Mouse (Mus musculus): ENCODE measurements around the gene H2al1a.
"Not testable (repeated sequence)": the region's sequence is repeated elsewhere in the genome, so short reads cannot be mapped to it uniquely, and the experiment has no call there.

Gene H2al1a

DNA sequence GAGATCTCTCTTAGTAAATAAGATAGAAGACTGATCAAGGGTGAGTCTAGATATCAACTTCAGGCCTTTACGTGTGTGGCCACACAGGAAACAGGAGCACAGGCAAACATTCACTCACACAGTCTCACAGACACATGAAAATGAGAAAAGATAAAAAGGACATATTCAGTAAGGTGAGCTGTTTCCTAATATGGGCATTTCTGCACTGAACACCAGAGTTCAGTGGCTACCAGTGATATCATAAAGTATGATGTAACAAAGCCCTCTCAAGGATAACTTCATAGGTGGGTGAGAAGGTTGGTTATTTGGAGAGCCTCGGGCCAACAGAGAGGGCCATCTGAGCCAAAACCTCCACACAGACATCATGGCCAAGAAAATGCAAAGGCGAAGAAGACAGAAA, at the start of gene H2al1a:
H2al1a (plus strand) TSS at position 301 of the 400 bp plus-strand sequence.
- not testable (repeated sequence) for DNase-seq (ENCODE audit: low spot score in 2 of 2)

DNA sequence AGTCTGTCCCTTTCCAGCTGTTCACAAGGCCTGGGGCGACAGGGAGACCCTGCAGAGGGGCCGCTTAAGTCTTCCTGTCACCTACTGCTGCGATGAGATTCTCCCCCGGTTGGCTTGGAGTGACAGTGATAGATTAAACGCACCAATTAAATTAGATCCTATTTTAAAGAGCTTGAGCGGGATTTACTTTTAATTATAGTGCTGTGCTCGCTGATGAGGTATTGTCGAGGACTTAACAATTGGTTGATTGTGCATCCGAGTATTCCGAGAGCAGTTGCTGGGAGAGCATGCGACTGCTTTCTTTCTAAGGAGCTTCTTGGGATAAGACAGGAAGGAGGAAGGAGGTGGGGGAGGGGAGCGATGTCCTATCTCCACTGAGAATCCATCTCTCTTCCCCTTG, 48.9 kb upstream of the H2al1a start:
- no peak for DNase-seq (ENCODE audit: low spot score in 2 of 2)

DNA sequence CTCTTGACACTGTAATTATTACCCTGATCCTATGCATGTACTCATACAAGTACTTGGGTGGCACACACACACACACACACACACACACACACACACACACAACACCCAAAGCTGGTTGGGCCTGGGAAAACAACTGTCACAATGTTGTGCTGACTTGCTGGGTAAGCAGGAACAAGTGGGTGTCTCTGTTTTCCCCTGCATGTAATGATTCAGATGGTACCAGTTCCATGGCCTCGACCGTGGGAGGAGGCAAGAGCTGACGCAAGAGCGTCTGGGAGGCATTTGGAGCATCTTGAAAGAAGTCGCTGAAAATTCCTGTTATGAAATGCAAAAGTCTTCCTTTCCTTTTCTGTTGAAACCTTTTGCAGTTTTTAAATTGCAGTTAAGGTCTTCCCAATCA, 45.0 kb upstream of the H2al1a start:
- no peak for DNase-seq (ENCODE audit: low spot score in 2 of 2)

DNA sequence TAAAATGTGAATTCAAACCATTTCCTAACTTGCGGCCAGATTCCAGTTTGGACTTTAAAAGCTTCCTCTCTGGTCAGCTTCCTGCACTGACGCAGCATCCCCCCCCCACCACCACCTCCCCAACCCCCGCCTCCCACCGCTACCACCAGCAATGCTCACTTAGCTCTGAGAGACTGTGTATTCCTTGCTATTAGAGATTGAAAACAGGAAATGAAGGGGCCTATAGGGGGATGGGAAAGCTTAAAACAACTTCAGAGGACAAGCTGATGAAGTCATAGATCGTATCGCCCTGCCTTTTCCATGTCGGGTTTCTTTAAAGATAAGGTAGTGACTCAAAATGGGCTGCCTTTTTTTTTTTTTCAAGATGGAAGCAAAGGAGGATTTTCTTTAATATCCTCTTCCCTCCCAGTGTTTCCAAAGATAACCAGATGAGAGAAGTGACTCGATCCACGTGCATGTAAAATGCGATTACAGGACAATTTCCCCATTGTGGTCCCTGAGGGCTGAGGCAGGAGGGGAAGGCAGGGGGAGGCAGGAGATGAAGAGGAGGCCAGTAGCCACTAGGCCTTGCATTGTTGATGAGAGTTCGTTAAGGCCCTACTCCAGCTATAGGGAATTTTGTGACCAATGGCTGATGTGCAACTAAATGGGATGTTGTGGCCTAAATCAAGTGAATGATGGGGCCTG, 44.4 kb upstream of the H2al1a start:
- DNase-seq (ENCODE audit: low spot score in 2 of 2) = no peak

DNA sequence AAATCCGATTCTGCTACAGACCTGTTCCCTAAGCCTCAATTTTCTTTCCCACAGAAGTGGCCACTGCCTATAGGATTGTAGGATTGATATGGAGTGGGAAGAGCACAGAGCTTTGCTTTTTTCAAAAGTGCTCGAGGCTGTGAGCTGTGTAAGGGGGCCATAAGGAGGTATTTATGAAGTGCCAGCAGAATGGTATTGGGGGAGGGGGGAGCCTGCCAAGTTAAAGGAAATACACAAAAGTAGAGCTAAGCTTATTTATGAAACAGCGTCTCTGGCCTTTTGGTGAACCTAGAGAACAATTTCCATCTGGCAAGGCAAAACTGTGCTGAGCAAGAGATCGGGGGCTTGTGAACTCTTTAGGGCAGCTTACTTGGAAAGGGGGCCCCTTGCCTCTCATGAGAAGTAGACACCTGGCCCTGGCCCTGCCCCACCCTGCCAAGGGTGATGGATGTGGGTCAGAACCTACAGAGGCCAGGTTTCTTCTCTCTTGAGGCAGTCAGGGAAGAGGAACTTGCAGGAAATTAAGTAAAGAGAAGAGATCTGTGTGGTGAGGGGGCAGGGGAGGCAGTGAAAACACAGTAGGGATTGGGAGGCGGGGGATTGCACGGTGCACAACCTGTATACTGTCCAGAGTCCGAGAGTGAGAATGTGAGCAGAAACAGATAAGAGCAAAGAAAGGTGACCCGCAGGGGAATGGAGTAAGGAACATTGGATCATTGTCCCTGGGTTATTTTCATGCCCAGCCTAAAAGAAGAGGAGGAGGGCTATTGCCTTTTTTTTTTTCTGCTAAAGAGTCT, 43.3 kb upstream of the H2al1a start:
- no peak for DNase-seq (ENCODE audit: low spot score in 2 of 2)

DNA sequence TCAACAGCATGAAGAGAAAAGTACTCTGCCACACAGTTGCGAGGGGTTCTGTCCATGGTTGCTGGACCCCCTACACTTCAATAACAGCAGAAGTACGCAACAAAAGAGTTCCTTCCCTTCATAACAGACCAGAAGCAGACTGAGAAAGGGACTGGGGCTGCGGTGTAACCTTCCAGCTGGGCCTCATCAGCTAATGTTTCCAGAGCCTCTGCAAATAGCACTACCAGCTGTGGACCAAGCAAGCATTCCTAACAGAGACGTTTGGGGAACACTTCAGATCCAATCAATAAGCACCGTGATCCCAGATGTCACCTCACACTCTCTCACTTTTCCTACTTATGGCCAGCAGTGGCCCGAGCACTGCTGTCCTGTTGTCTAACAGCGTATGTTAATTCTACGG, 34.1 kb upstream of the H2al1a start:
- no peak for DNase-seq (ENCODE audit: low spot score in 2 of 2)

DNA sequence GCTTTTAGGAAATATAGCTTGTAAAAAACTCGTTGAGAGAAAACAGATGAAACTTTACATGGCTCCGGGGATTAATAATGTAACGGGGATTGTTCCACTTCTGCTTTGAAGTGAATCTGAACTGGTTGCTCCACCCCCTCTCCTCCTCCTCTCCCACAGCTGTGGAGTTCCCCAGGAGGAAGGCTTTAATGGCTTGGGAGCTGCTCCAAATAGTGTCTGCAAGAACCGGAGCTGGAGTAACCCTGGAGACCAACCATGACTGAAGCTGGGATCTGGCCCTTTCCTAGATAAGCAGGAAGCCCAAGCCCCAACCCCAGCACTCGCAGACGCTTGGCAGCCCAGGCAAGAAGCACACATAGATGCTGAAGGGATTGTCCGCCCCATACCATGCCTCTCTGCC, 31.3 kb upstream of the H2al1a start:
- DNase-seq (ENCODE audit: low spot score in 2 of 2) = no peak

DNA sequence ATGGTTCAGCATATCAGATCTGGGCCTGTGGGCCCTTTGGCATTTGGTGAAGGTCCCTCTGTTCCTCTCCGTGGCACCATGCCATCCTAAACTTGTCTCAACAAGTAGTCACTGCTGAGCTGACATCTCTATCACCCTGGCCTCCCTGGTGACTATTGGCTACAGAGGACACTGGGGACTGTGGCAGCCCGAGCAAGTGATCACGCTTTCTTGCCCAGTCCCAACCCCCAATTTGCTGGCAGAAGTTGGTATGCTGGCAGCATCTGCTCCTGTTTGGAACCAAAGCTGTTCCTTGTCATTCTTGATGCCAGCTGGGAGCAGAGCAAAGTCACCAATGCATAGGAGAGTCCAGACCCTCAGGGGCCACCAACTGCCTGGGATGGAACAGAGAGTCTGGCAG, 30.0 kb upstream of the H2al1a start:
- no peak for DNase-seq (ENCODE audit: low spot score in 2 of 2)

DNA sequence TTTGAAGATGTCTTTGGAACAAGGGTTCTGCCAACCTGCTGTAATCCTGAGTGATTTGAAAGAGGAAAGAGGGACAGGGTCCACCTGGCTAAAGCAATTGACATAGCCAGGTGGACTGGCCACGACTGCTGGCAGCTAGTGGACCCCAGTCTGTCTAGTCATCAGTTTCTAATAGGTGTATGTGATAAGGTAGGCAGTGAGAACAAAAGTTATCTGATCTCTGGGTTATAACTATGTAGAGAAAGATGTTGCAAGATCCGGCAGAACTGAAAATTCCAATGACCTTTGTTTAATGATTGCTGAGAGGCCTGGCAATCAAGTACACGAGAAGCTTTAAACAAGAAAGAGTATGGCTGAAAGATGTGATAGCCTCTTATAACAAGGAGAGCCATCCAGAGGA, 25.9 kb upstream of the H2al1a start:
- no peak for DNase-seq (ENCODE audit: low spot score in 2 of 2)

DNA sequence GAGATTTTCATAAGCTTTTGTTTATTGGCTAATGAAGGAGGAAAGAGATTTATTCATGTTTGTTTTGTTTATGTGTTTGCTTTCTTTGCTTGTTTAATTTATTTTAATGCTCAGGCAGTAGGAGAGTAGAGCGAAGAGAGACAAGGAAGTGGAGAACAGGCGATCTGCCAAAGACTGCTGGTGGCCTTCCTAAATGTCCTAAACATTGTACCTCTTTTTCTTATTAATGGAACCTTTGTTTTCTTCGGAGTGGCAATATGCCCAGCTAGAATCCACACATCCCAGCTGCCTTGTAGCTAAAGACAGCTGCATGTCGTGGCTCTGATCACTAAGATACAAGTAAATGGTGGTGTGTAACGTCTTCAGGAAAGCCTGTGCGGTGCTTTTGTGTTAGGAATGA, 22.0 kb upstream of the H2al1a start:
- DNase-seq (ENCODE audit: low spot score in 2 of 2) = no peak

DNA sequence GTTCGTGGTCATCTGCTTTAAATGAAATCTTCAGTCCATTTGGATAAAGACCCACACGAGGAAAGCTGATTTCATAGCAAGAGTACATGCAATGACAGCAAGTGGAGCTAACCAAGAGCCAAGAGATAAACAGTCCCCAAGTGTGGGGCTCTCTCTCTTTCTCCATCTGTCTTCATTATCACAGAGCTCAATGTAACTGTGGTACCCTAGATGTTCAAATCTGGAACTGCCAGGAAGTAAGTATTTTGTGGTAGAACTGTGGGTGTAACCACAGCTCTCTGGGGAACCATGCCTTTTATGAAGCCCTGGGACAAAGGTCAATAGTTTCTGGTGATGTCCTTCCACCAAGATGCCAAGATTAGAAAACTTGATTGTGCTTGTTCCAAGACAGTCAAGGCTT, 18.3 kb upstream of the H2al1a start:
- DNase-seq (ENCODE audit: low spot score in 2 of 2) = no peak

DNA sequence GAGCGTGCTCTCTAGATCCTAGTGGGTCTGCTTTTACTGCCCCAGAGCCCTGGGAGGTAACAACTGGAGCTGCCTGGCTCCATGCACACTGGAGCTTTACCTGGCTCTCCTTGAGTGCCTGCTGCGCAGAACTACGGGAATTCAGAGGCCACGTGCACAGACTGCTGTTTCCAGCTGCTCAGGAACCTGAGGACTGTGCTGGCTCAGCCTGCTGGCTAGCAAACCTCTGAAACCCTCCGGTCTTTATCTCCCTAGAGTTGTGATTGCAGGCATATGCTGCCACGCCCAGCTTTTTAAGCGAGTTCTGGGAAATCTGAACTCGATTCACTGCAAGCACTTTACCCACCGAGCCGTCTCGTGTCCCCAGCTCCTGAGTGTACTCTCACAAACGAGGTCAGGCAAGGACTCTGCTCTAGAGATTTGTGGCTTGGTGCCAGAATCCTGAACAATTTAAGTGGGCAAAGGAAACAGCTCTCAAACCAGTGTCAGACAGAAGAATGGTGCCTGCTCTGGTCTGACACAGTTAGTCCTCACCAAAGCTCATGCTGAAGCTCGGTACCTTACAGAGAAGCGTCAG, 10.7 kb upstream of the H2al1a start:
- DNase-seq (ENCODE audit: low spot score in 2 of 2) = no peak

DNA sequence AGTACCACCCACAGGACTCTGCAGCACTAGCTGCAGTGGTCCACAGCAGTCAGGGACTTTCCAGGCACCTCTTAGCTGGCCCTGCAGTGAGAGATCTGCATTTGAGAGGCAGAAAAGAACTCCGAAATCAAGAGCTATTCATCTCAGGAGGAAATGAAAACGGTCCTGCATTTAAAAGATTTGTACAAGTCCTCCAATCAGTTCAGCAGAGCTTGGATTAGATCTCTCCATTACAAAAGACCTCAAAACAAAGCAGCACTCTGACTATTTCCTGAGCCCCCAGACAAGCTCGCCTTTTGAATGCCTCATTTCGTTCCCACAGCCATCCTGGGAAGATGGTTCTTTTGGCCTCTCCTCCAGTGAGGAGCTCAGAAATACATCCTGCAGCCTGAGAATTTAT, 9.8 kb upstream of the H2al1a start:
- DNase-seq (ENCODE audit: low spot score in 2 of 2) = no peak

DNA sequence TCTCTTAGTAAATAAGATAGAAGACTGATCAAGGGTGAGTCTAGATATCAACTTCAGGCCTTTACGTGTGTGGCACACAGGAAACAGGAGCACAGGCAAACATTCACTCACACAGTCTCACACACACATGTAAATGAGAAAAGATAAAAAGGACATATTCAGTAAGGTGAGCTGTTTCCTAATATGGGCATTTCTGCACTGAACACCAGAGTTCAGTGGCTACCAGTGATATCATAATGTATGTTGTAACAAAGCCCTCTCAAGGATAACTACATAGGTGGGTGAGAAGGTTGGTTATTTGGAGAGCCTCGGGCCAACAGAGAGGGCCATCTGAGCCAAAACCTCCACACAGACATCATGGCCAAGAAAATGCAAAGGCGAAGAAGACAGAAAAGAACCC, 3.1 kb downstream of the H2al1a start, which contains the start of gene H2al1b:
H2al1b (plus strand) TSS at position 301 of the 400 bp plus-strand sequence.
- DNase-seq (ENCODE audit: low spot score in 2 of 2) = not testable (repeated sequence)

DNA sequence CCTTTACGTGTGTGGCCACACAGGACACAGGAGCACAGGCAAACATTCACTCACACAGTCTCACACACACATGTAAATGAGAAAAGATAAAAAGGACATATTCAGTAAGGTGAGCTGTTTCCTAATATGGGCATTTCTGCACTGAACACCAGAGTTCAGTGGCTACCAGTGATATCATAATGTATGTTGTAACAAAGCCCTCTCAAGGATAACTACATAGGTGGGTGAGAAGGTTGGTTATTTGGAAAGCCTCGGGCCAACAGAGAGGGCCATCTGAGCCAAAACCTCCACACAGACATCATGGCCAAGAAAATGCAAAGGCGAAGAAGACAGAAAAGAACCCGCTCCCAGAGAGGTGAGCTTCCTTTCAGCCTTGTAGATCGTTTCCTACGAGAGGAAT, 6.3 kb downstream of the H2al1a start, which contains the start of gene H2al1c:
H2al1c (plus strand) TSS at position 301 of the 400 bp plus-strand sequence.
- DNase-seq (ENCODE audit: low spot score in 2 of 2) = not testable (repeated sequence)

DNA sequence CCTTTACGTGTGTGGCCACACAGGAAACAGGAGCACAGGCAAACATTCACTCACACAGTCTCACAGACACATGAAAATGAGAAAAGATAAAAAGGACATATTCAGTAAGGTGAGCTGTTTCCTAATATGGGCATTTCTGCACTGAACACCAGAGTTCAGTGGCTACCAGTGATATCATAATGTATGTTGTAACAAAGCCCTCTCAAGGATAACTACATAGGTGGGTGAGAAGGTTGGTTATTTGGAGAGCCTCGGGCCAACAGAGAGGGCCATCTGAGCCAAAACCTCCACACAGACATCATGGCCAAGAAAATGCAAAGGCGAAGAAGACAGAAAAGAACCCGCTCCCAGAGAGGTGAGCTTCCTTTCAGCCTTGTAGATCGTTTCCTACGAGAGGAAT, 9.5 kb downstream of the H2al1a start, which contains the start of gene H2al1d:
H2al1d (plus strand) TSS at position 301 of the 400 bp plus-strand sequence.
- not testable (repeated sequence) for DNase-seq (ENCODE audit: low spot score in 2 of 2)

DNA sequence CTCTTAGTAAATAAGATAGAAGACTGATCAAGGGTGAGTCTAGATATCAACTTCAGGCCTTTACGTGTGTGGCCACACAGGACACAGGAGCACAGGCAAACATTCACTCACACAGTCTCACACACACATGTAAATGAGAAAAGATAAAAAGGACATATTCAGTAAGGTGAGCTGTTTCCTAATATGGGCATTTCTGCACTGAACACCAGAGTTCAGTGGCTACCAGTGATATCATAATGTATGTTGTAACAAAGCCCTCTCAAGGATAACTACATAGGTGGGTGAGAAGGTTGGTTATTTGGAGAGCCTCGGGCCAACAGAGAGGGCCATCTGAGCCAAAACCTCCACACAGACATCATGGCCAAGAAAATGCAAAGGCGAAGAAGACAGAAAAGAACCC, 12.6 kb downstream of the H2al1a start, which contains the start of gene H2al1e:
H2al1e (plus strand) TSS at position 301 of the 400 bp plus-strand sequence.
- not testable (repeated sequence) for DNase-seq (ENCODE audit: low spot score in 2 of 2)

DNA sequence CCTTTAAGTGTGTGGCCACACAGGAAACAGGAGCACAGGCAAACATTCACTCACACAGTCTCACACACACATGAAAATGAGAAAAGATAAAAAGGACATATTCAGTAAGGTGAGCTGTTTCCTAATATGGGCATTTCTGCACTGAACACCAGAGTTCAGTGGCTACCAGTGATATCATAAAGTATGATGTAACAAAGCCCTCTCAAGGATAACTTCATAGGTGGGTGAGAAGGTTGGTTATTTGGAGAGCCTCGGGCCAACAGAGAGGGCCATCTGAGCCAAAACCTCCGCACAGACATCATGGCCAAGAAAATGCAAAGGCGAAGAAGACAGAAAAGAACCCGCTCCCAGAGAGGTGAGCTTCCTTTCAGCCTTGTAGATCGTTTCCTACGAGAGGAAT, 15.8 kb downstream of the H2al1a start, which contains the start of gene H2al1f:
H2al1f (plus strand) TSS at position 301 of the 400 bp plus-strand sequence.
- not testable (repeated sequence) for DNase-seq (ENCODE audit: low spot score in 2 of 2)

DNA sequence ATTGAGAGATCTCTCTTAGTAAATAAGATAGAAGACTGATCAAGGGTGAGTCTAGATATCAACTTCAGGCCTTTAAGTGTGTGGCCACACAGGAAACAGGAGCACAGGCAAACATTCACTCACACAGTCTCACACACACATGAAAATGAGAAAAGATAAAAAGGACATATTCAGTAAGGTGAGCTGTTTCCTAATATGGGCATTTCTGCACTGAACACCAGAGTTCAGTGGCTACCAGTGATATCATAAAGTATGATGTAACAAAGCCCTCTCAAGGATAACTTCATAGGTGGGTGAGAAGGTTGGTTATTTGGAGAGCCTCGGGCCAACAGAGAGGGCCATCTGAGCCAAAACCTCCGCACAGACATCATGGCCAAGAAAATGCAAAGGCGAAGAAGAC, 18.9 kb downstream of the H2al1a start, which contains the start of gene H2al1g:
H2al1g (plus strand) TSS at position 301 of the 400 bp plus-strand sequence.
- not testable (repeated sequence) for DNase-seq (ENCODE audit: low spot score in 2 of 2)

DNA sequence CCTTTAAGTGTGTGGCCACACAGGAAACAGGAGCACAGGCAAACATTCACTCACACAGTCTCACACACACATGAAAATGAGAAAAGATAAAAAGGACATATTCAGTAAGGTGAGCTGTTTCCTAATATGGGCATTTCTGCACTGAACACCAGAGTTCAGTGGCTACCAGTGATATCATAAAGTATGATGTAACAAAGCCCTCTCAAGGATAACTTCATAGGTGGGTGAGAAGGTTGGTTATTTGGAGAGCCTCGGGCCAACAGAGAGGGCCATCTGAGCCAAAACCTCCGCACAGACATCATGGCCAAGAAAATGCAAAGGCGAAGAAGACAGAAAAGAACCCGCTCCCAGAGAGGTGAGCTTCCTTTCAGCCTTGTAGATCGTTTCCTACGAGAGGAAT, 22.1 kb downstream of the H2al1a start, which contains the start of gene H2al1h:
H2al1h (plus strand) TSS at position 301 of the 400 bp plus-strand sequence.
- DNase-seq (ENCODE audit: low spot score in 2 of 2) = not testable (repeated sequence)

DNA sequence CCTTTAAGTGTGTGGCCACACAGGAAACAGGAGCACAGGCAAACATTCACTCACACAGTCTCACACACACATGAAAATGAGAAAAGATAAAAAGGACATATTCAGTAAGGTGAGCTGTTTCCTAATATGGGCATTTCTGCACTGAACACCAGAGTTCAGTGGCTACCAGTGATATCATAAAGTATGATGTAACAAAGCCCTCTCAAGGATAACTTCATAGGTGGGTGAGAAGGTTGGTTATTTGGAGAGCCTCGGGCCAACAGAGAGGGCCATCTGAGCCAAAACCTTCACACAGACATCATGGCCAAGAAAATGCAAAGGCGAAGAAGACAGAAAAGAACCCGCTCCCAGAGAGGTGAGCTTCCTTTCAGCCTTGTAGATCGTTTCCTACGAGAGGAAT, 25.3 kb downstream of the H2al1a start, which contains the start of gene H2al1i:
H2al1i (plus strand) TSS at position 301 of the 400 bp plus-strand sequence.
- DNase-seq (ENCODE audit: low spot score in 2 of 2) = not testable (repeated sequence)

DNA sequence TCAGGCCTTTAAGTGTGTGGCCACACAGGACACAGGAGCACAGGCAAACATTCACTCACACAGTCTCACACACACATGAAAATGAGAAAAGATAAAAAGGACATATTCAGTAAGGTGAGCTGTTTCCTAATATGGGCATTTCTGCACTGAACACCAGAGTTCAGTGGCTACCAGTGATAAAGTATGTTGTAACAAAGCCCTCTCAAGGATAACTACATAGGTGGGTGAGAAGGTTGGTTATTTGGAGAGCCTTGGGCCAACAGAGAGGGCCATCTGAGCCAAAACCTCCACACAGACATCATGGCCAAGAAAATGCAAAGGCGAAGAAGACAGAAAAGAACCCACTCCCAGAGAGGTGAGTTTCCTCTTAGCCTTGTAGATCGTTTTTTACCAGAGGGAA, 28.5 kb downstream of the H2al1a start, which contains the start of gene H2al1j:
H2al1j (plus strand) TSS at position 301 of the 400 bp plus-strand sequence.
- DNase-seq (ENCODE audit: low spot score in 2 of 2) = not testable (repeated sequence)
